Mouse (Mus musculus): ENCODE data around the gene Igsf8. TPM values are rescaled to one million over a fixed set of nuclear protein-coding genes. Genes with fewer than 3 reads are reported as not detected.

Igsf8 gene
- total RNA-seq, 2 experiments from 2014 or later, result 231 to 244 TPM

GRCm38 (mm10) chr1:172258314-172258713 lies 3.1 kb upstream of the Igsf8 start, which contains the start of gene Atp1a4:
Gene Atp1a4, minus strand, starts transcription at chr1:172258414.
- no peak for DNase-seq (ENCODE audit: low spot score in 2 of 2)
- intact Hi-C loops (cut with DNase I), result no loop called here

- no peak for DNase-seq (ENCODE audit: low spot score in 2 of 2)
- intact Hi-C loops (cut with DNase I), result no loop called here
Measured at GRCm38 (mm10) chr1:172271208-172271607, 9.8 kb downstream of the Igsf8 start.

- no peak for DNase-seq (ENCODE audit: low spot score in 2 of 2)
- intact Hi-C loops (cut with DNase I), result no loop called here
Measured at GRCm38 (mm10) chr1:172271765-172272164, 10.3 kb downstream of the Igsf8 start.

GRCm38 (mm10) chr1:172273386-172273785 lies 11.9 kb downstream of the Igsf8 start:
- intact Hi-C loops (cut with DNase I), result no loop called here
- no peak for DNase-seq (ENCODE audit: low spot score in 2 of 2)

GRCm38 (mm10) chr1:172274116-172274515 lies 12.7 kb downstream of the Igsf8 start:
- DNase-seq (ENCODE audit: low spot score in 2 of 2), result no peak
- intact Hi-C loops (cut with DNase I), result no loop called here

GRCm38 (mm10) chr1:172274547-172274946 lies 13.1 kb downstream of the Igsf8 start:
- intact Hi-C loops (cut with DNase I), result no loop called here

GRCm38 (mm10) chr1:172277172-172277571 lies 15.7 kb downstream of the Igsf8 start:
- intact Hi-C loops (cut with DNase I), result no loop called here
- no peak for DNase-seq (ENCODE audit: low spot score in 2 of 2)

More at GRCm38 (mm10) chr1:172274547-172274946, 13.1 kb downstream of the Igsf8 start:
- no peak for DNase-seq (ENCODE audit: low spot score in 2 of 2)

- DNase-seq (ENCODE audit: low spot score in 2 of 2), result no peak
- intact Hi-C loops (cut with DNase I), result no loop called here
Measured at GRCm38 (mm10) chr1:172278328-172278727, 16.9 kb downstream of the Igsf8 start.

GRCm38 (mm10) chr1:172279768-172280509 lies 18.5 kb downstream of the Igsf8 start:
- intact Hi-C loops (cut with DNase I), result no loop called here
- peak in 1 of 2 experiments; percentile 63 for DNase-seq (ENCODE audit: low spot score in 2 of 2)

GRCm38 (mm10) chr1:172281522-172282254 lies 20.2 kb downstream of the Igsf8 start:
- intact Hi-C loops (cut with DNase I), result no loop called here
- DNase-seq (ENCODE audit: low spot score in 2 of 2), result peak in 1 of 2 experiments; percentile 77

- intact Hi-C loops (cut with DNase I), result no loop called here
- no peak for DNase-seq (ENCODE audit: low spot score in 2 of 2)
Measured at GRCm38 (mm10) chr1:172283073-172283472, 21.6 kb downstream of the Igsf8 start.

- no peak for DNase-seq (ENCODE audit: low spot score in 2 of 2)
- intact Hi-C loops (cut with DNase I), result no loop called here
Measured at GRCm38 (mm10) chr1:172284221-172284620, 22.8 kb downstream of the Igsf8 start.

GRCm38 (mm10) chr1:172286740-172287139 lies 25.3 kb downstream of the Igsf8 start:
- intact Hi-C loops (cut with DNase I), result no loop called here
- DNase-seq (ENCODE audit: low spot score in 2 of 2), result no peak

GRCm38 (mm10) chr1:172288900-172289616 lies 27.6 kb downstream of the Igsf8 start:
- DNase-seq (ENCODE audit: low spot score in 2 of 2), result no peak
- intact Hi-C loops (cut with DNase I), result no loop called here

GRCm38 (mm10) chr1:172289617-172289946 lies 28.1 kb downstream of the Igsf8 start:
- intact Hi-C loops (cut with DNase I), result no loop called here

GRCm38 (mm10) chr1:172292880-172293279 lies 31.4 kb downstream of the Igsf8 start:
- intact Hi-C loops (cut with DNase I), result no loop called here

More at GRCm38 (mm10) chr1:172289617-172289946, 28.1 kb downstream of the Igsf8 start:
- no peak for DNase-seq (ENCODE audit: low spot score in 2 of 2)

GRCm38 (mm10) chr1:172293449-172293848 lies 32.0 kb downstream of the Igsf8 start:
- peak in 1 of 2 experiments; percentile 54 for DNase-seq (ENCODE audit: low spot score in 2 of 2)
- intact Hi-C loops (cut with DNase I), result no loop called here

More at GRCm38 (mm10) chr1:172292880-172293279, 31.4 kb downstream of the Igsf8 start:
- no peak for DNase-seq (ENCODE audit: low spot score in 2 of 2)

GRCm38 (mm10) chr1:172295751-172296197 lies 34.3 kb downstream of the Igsf8 start:
- intact Hi-C loops (cut with DNase I), result no loop called here
- DNase-seq (ENCODE audit: low spot score in 2 of 2), result peak; percentile 61 to 75

GRCm38 (mm10) chr1:172296816-172297510 lies 35.5 kb downstream of the Igsf8 start:
- DNase-seq (ENCODE audit: low spot score in 2 of 2), result no peak
- intact Hi-C loops (cut with DNase I), result no loop called here
